Mouse (Mus musculus) small intestine, adult 2 months (tissue): ENCODE measurements around the gene Bcat1.

Experiments
- CTCF ChIP-seq: fragments of 200-500 bp; IDR thresholded peaks from 2 replicates; pipeline ENCODE4 v1.5.1; 2012; ENCODE audit warnings: low read depth, mild to moderate bottlenecking, control low read depth, inconsistent platforms, low read length, moderate library complexity, mixed read lengths; ENCODE audit not compliant: insufficient replicate concordance, insufficient read length; ENCODE audit errors: extremely low read depth
- POLR2A ChIP-seq: fragments of 200-500 bp; IDR thresholded peaks from 2 replicates; pipeline ENCODE4 v1.6.1; 2012; ENCODE audit warnings: low read depth, mild to moderate bottlenecking, control low read depth, inconsistent platforms, low read length, moderate library complexity

- TF ChIP-seq CTCF (no peak), POLR2A (no peak)
These were observed 88.3 kb downstream of the Bcat1 start for GRCm38 (mm10) chr6:144987676-144988075.
